Mouse (Mus musculus): ENCODE measurements at regions not wholly inside any gene's neighbourhood (a gene's known extent, or its start where the extent isn't known, plus 50 kb on each side); places are given as distances from the start of the nearest gene placed in this dataset.

- no peak for DNase-seq
These were observed 66.2 kb downstream of the Isl1 start for GRCm38 (mm10) chr13:116243272-116243784.

DNA sequence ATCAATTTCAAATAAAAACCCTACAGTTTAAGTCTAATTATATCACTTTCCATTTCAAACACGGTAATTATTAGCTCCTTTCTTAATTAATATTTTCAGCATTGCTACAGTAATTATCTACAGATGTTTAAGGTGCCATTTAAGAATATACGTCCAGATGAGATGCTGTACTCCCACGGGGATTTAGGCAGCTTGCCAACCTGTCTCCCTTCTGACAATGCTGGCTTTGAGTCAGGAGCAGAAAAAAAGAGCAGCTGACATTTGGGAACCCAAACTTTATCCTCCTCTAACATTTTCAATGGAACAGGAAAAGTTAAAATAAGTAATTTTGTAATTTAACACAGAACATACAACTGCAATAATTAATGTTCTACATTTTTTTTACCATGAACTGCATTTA, 94.4 kb downstream of the Isl1 start:
- DNase-seq, result no peak

- no peak for DNase-seq
These were observed 95.4 kb downstream of the Isl1 start for GRCm38 (mm10) chr13:116213843-116214829.

DNA sequence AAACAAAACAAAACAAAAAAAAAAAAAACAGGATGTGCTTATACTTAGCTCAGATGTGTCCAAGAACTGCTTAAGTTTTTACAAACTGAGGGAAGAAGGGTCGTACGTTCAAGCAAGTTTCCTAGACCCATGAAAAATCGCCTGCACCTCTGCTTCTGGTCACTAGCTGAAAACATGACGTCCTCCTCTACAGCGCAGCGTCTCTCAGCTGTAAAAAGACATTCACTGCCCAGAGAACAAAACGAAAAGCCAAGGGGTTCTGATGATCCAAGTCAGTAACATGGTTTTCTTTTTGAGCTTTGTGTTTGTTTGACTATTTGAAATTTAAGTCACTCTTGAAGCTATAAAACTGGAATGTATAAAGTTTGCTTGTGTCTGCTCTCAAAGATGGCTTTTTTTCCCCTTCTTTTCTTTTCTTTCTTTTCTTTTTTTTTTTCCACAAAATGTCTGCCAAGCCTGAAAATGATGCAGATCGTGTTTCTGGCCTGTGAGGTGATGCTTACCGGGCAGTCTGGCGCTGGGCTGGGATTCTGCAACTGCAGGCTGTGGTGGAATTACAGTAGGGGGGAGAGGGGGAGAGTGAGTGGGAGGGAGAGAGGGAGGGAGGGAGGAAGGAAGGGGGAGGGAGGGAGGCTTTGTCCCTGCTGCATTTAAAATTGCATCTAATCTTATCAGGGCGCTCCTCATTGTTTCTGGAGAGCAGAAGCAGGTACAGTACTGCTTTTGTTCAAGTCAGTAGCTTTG, 108.1 kb downstream of the Isl1 start:
- no peak for DNase-seq

DNA sequence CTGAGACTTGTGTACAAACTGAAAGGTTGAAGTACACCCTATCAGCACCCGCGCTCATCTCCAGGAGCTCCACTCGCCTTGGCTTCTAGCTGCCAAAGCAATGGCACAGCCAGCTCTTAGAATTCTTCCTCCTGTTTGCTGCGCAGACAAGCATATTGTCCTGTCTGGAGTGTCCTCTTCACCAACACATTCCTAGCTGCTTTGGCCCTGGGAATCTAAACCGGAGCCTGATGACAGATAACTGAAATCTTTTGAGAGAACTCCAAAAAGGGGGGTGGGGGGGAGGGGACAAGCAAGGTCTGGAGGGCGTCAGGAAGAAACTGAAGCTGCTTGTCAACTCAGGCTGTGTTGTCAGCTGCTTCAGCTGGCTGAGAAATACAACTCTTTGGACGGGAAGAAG, 122.4 kb downstream of the Isl1 start:
- no peak for DNase-seq

DNA sequence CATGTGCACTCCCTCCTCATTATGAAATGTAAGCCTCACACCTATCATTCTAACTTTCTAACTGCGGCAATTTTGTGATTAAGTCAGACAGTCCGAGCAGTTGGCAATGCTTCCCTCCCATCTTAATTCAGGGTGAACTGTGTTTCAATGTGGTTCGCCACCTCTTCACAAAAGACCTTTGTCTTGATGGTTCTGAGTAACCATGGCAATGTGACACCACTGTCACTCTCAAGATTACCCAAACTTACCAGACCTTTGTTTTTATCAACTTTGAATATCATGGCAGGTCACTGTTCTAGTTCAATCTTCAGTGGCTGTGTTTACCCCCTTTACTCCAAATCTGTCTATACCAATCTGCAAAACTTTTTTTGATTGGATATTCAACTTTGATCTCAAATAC, 131.7 kb downstream of the Isl1 start:
- DNase-seq, result no peak

DNA sequence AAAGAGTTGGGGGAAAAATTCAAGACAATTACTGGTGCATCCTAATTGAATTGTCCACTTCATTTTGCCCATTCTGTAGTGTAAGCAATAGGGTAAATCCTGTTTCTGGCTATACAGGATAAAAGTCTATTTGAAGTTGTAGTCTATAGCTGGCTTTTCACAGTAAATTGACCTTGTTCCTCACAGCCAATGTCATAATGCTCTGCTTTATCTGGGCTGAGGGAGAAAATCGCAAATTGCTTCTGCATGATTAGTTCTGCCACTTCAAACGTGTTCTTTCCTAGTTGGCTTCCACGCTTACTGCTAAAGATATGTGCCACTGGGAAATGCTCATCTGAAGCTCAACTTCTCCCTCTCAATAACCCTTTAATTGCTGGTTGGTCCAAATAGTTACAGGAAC, 134.5 kb downstream of the Isl1 start:
- DNase-seq, result no peak

DNA sequence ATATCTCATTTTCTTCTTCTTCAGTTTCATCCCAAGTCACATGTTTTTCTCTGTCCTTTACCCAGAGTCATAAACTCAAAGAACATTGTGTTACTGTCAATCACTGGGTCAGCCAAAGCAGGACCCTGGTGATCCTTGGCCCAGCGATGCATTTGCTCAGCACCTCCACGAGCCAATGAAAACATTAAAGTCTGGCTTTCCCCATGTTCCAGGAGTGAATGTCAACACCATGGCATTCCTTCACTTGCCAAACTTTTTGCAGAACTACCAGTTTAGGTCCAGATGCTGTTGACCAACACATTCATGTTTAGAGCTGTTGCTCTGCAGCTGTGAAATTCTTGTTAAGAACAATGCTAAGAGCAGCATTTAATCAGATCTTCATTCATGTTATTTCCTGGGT, 135.6 kb downstream of the Isl1 start:
- DNase-seq, result no peak

GRCm38 (mm10) chr13:116143022-116143421, 166.5 kb downstream of the Isl1 start:
- DNase-seq, result no peak

DNA sequence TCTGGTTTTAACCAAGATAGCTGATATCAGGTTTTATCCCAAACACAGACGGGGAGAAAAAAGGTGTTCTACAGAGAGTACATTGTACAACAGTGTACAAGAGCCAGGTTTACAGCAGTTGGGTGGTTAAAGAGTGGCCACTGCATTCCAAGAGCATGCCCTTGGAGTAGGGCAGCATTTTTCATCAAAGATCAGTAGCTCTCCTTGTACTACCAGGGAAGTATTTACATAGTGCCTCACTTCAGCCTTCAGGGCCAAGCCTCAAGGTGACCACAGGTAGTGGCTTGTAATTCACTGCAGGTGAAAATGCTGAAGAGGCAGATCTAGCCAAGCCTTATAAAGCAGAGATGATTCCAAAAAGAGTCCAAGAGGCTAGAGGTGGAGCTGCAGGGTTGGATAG, 190.8 kb downstream of the Isl1 start:
- DNase-seq, result no peak

GRCm38 (mm10) chr13:116111032-116111808, 198.3 kb downstream of the Isl1 start:
- DNase-seq, result no peak

GRCm38 (mm10) chr13:116110578-116110977, 198.9 kb downstream of the Isl1 start:
- no peak for DNase-seq

GRCm38 (mm10) chr13:116087541-116088308, 221.8 kb downstream of the Isl1 start:
- DNase-seq, result no peak

DNA sequence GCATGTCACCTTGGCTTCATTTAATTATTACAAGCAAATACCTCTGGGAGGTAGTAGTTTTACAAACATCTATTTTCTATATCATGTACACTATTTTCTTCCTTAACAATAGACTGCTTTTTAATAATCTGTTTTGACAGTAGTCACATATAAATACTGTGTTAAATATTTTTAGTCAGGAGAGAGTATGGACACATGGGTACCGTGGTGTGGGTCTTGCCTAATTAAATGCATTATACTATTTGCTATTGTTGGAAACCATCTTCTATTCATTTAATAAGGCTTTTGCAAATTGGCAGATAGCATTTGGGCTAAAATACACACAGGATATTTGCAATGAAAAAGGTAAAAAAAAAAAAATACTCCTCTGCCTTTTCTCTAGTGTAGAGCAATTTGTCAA, 222.3 kb downstream of the Isl1 start:
- no peak for DNase-seq

GRCm38 (mm10) chr13:116056976-116057647, 252.4 kb downstream of the Isl1 start:
- no peak for DNase-seq

DNA sequence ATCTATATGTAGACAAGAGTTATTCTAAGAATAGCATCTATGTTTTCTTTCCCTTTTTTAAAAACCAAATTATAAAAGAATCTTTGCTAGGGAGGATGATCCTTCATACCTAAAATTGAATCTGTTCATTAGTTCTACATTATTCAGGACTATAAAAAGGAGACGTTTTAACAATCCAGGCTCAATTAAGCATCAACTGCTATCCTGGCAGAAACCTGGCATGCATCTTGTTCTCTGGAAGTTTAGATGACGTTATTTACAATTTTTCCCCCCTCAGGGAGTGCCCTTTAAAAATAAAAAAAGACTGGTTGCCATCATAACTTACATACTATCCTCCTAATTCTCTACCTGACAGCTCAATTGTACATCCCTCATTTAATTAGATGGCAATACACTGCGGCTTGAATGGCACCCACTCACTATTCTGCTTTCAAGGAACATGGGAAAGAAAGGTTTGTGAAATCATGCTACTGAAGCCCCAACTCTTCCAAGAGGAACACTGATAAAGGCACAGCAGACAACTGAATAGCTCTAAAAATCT, 253.3 kb downstream of the Isl1 start:
- DNase-seq, result no peak

GRCm38 (mm10) chr13:116036166-116036565, 273.3 kb downstream of the Isl1 start:
- no peak for DNase-seq

DNA sequence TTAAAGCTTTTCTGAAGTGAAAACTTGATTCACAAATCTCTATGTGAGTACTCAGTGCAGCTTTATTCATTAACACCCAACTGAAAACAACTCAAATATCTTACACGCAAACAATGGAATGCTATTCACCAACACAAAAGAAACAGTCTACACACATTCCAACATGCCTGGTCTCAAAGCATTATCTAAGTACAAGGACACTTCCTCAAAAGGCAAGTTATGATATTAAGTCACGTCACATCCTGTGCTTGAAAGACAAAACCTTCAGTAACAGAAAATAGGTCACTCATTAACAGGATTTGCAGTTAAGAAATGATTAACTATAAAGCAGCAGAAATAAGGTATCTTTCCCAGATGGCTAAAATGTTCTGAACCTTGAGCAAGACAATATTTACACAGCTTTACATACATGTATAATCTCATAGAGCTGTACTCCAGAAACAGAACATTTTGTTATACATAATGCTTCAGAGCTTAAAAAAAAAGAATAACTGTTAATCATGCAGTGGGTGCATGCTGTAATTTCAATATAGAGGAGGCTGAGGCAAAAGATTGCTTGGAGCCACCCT, 279.3 kb downstream of the Isl1 start:
- no peak for DNase-seq

DNA sequence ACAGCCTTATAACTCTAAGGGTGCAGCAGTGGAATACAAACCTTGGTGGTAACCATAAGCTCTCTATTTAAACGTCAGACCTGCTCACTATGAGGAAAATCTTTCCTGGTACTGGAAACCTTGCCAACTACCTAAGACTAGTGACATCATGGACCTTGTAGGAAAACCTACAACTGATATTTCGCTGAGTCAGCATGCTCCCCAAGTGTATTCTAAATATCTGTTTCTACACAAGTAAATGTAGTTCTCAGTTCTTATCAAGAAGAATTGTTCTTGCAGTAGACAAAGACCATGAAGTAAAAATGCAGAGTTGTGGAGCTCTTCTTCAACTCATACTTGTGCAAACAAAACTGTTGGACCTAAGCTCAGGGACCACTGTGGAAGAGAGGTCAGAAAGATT, 280.9 kb downstream of the Isl1 start:
- DNase-seq, result no peak

DNA sequence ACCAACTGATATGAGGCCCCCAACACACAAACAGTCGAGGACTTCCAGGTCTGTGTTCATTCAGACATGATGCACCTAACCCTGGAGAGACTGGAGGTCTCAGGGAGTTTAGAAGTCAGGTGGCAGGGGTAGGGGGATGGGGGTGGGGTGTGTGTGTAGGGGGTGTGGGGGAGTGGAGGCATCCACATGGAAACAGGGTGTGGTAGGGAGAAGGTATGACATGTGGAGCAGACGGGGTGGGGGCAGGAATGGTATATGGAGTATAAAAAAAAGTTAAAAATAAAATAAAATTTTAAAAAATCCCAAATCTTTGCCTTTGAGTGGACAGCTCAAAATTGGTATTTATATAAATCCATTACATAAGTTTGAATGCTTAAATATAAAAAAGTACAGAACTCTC, 282.3 kb downstream of the Isl1 start:
- no peak for DNase-seq

- no peak for DNase-seq
These were observed 291.6 kb downstream of the Isl1 start for GRCm38 (mm10) chr13:116017886-116018285.
